In the genomic region with DNA sequence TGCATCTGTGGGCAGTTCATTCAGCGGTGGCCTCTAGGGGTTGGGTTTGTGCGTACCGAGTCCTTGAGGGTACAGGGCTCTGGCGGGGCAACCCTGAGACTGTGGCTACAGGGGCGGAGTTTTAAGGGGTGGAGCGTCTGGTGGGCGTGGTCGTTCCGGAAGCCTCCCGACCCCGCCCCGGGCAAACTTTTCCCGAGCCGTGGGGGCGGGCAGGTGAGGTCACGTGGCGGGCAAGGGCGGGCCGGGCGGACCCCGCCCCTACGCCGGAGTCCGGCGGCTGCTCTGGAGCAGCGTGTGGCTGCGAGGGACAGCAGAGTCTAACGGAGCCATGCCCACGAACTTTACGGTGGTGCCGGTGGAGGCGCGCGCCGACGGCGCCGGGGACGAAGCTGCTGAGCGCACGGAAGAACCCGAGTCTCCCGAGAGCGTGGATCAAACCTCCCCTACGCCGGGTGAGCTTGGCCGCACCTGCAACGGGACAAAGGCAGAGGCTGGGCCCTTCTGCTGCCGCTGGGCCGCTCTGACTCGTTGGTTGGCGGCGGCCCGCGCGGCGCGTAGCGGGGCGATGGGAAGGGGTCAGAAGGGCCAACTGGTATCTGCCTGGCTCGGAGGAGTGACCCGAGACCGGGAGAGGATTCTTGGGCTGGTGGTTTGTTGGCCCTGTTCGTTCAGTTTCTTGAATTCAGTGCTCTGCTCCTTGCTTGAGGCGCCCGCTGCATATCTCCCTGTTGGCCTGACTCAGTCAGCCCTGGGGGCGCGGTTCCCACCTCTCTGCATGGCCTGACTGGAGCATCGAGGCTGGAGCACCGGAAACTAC, we compare ENCODE assay signal across 8 mouse cellular contexts. TPM values are rescaled to one million over a fixed set of nuclear protein-coding genes. Genes with fewer than 3 reads are reported as not detected.
A peak's percentile ranks its signal among the peaks of the same experiment; 100 is the strongest.
DNase-seq lines count a peak whose midpoint lies in the region; ATAC-seq and TF ChIP-seq lines count a peak whose summit lies in the region.

No protein-coding gene starts in this region.

- under 1% methylated on average over 70 of the region's 70 CpGs for WGBS in heart, embryonic 15.5 days
- under 1% methylated on average over 70 of the region's 70 CpGs for WGBS in lung, adult 2 months
- under 1% methylated on average over 69 of the region's 70 CpGs for WGBS in neural tube, embryonic 14.5 days

- peak overlapping the region; percentile 72 for H3K4me3 ChIP-seq in heart, embryonic 15.5 days
- H3K4me3 ChIP-seq in lung, adult 2 months (replicated peaks; ENCODE audit: extremely low read depth, low read depth, low read length), result peak overlapping the region; percentile 73
- peak overlapping the region; percentile 51 for H3K4me3 ChIP-seq in neural tube, embryonic 14.5 days (ENCODE audit: low read depth, low read length)

- H3K4me1 ChIP-seq in heart, embryonic 15.5 days (replicated peaks), result peaks cover 52% of the 10 kb centered on the region
- H3K4me1 ChIP-seq in lung, adult 2 months (ENCODE audit: control insufficient read depth, insufficient read depth, low read length), result peaks cover 9% of the 10 kb centered on the region
- H3K4me1 ChIP-seq in neural tube, embryonic 14.5 days (ENCODE audit: control insufficient read depth, insufficient read depth, low read length), result peaks cover 9% of the 10 kb centered on the region

- DNase-seq in CD4-positive helper T cell, adult 2 months (ENCODE audit: low read depth, low spot score), result peak; percentile 88
- DNase-seq in adrenal gland, adult 2 months, result peak; percentile 97
- DNase-seq in fibroblast of lung, adult 2 months (ENCODE audit: low read depth), result peak; percentile 38
- peak; percentile 97 for DNase-seq in kidney, postnatal 10 days
- peak; percentile 92 for DNase-seq in lung, adult 2 months
- DNase-seq in thymus, adult 18-20 months, result peak; percentile 84 to 87

- peak; percentile 73; the same call in 1 of the 2 replicates for TF ChIP-seq POLR2A in lung, adult 2 months (IDR thresholded peaks at IDR 0.05; ENCODE audit: borderline replicate concordance, extremely low read depth, low read depth, low read length)

- peak overlapping the region; percentile 77 for H3K9ac ChIP-seq in heart, embryonic 15.5 days
- peak overlapping the region; percentile 70 for H3K9ac ChIP-seq in neural tube, embryonic 14.5 days (replicated peaks; ENCODE audit: low read depth, low read length)

- no peaks in the 10 kb centered on the region for H3K36me3 ChIP-seq in heart, embryonic 15.5 days
- H3K36me3 ChIP-seq in neural tube, embryonic 14.5 days (ENCODE audit: control insufficient read depth, insufficient read depth, low read length), result no peaks in the 10 kb centered on the region

- peak overlapping the region; percentile 89 for H3K27ac ChIP-seq in heart, embryonic 15.5 days
- H3K27ac ChIP-seq in neural tube, embryonic 14.5 days (ENCODE audit: low read depth, low read length), result no peak overlapping the region

- no peaks in the 10 kb centered on the region for H3K27me3 ChIP-seq in heart, embryonic 15.5 days
- H3K27me3 ChIP-seq in neural tube, embryonic 14.5 days (ENCODE audit: control insufficient read depth, insufficient read depth, low read length), result no peaks in the 10 kb centered on the region

- ATAC-seq in heart, embryonic 15.5 days (replicated peaks; ENCODE audit: insufficient number of reproducible peaks, insufficient read depth, low FRiP score, low read depth), result peak; percentile 91
- ATAC-seq in neural tube, embryonic 14.5 days (ENCODE audit: low read depth), result peak; percentile 81

- TF ChIP-seq CTCF in lung, adult 2 months (IDR thresholded peaks at IDR 0.05; ENCODE audit: insufficient read depth, low read length), result no peak

- peak overlapping the region; percentile 88 for H3K4me2 ChIP-seq in heart, embryonic 15.5 days
- H3K4me2 ChIP-seq in neural tube, embryonic 14.5 days (ENCODE audit: low read depth, low read length), result peak overlapping the region; percentile 91

- H3K9me3 ChIP-seq in heart, embryonic 15.5 days (replicated peaks), result no peaks in the 10 kb centered on the region
- H3K9me3 ChIP-seq in neural tube, embryonic 14.5 days (ENCODE audit: control insufficient read depth, low read length), result no peaks in the 10 kb centered on the region

RNA-seq across cellular contexts. Expression of a gene that starts 30.8 kb away (rescaled TPM):
- total RNA-seq in adrenal gland, adult 2 months (2021), result 10 to 100 TPM; 29.3 to 49.3 TPM
- polyA plus RNA-seq in adrenal gland, adult 2 months (2012; rRNA removed), result 50.5 and 57.0 TPM in 2 replicates
- polyA plus RNA-seq in heart, embryonic 15.5 days (2015; fragmentation: Nextera tagmentation; extraction: Ambion mirVana), result 37.1 and 37.7 TPM in 2 replicates
- polyA plus RNA-seq in lung, adult 2 months (2012; rRNA removed), result 60.0 and 69.9 TPM in 2 replicates
- 5.9 and 12.4 TPM in 2 replicates for polyA plus RNA-seq in neural tube, embryonic 14.5 days (2014; fragmentation: Nextera tagmentation; extraction: Ambion mirVana)

RNA-seq across cellular contexts. Expression of a gene that starts 59.0 kb away (rescaled TPM):
- under 1 TPM; 0.20 to 0.48 TPM for total RNA-seq in adrenal gland, adult 2 months (2021)
- 0.09 and 0.17 TPM in 2 replicates for polyA plus RNA-seq in adrenal gland, adult 2 months (2012; rRNA removed)
- polyA plus RNA-seq in heart, embryonic 15.5 days (2015; fragmentation: Nextera tagmentation; extraction: Ambion mirVana), result not detected in 2 replicates
- polyA plus RNA-seq in lung, adult 2 months (2012; rRNA removed), result 0.18 and 8.8 TPM in 2 replicates
- polyA plus RNA-seq in neural tube, embryonic 14.5 days (2014; fragmentation: Nextera tagmentation; extraction: Ambion mirVana), result 0.07 and 0.54 TPM in 2 replicates

Comparison
In these comparisons a context has a peak if more than half of its experiments do, and no peak if none do; other contexts are left out.
1. DNase-seq: peak in every context shown above with its lines; median percentile 97 in adrenal gland, adult 2 months; 97 in kidney, postnatal 10 days; 92 in lung, adult 2 months; 88 in CD4-positive helper T cell, adult 2 months; 86 in thymus, adult 18-20 months; 38 in fibroblast of lung, adult 2 months.